Mouse (Mus musculus) CH12.LX (cell line): ENCODE results near the gene Hunk.

Experiments
- E2F4 ChIP-seq: IDR thresholded peaks from 2 replicates; pipeline ENCODE4 v1.6.1; 2011; ENCODE audit warnings: low read depth, low read length, improper control_type of control experiment; ENCODE audit not compliant: insufficient replicate concordance
- RCOR1 ChIP-seq: conservative IDR thresholded peaks from 2 replicates; pipeline ENCODE4 v1.6.1; 2012; ENCODE audit warnings: low read depth, mild to moderate bottlenecking, inconsistent platforms, low read length, improper control_type of control experiment

GRCm38 (mm10) chr16:90386514-90387160 lies 824 bp downstream of the Hunk start:
- TF ChIP-seq RCOR1 (no peak), E2F4 (no peak)
